Mouse (Mus musculus): ENCODE data around the gene Sgf29. TPM values are rescaled to one million over a fixed set of nuclear protein-coding genes. Genes with fewer than 3 reads are reported as not detected.
A peak's percentile ranks its signal among the peaks of the same experiment; 100 is the strongest.

Gene Sgf29
- polyA plus RNA-seq, 1 experiment from 2014 or later: 64.5 TPM

- Histone ChIP-seq H3K9me3 (replicated peaks) (no peaks in the 10 kb centered on the region), H3K27ac (replicated peaks) (no peak overlapping the region), H3K4me2 (peak overlapping the region; percentile 69), H3K4me1 (peaks cover 69% of the 10 kb centered on the region), H3K27me3 (replicated peaks) (no peaks in the 10 kb centered on the region), H3K9ac (replicated peaks) (0 out of 2 replicates have a peak overlapping the region, but pooled peaks have one; percentile 2), H3K4me3 (replicated peaks) (peak overlapping the region; percentile 10; the same call in 1 of the 2 replicates), H3K36me3 (peaks cover 31% of the 10 kb centered on the region)
- no peak for ATAC-seq (ENCODE audit: low FRiP score)
- WGBS: under 1% methylated on average over 11 of the region's 11 CpGs
These were observed 52.0 kb downstream of the Sgf29 start for GRCm38 (mm10) chr7:126701070-126701469.

- Histone ChIP-seq H3K9ac (replicated peaks) (peak overlapping the region; percentile 2; the same call in 1 of the 2 replicates), H3K4me1 (peaks cover 63% of the 10 kb centered on the region), H3K9me3 (replicated peaks) (no peaks in the 10 kb centered on the region), H3K27ac (replicated peaks) (0 out of 2 replicates have a peak overlapping the region, but pooled peaks have one; percentile 9), H3K4me2 (peak overlapping the region; percentile 69), H3K36me3 (peaks cover 31% of the 10 kb centered on the region), H3K4me3 (replicated peaks) (peak overlapping the region; percentile 10; the same call in 1 of the 2 replicates), H3K27me3 (replicated peaks) (no peaks in the 10 kb centered on the region)
- ATAC-seq (ENCODE audit: low FRiP score): no peak
- WGBS: 59% methylated on average over 24 of the region's 24 CpGs
These were observed 52.6 kb downstream of the Sgf29 start for GRCm38 (mm10) chr7:126701559-126702357.

GRCm38 (mm10) chr7:126702358-126702757 lies 53.2 kb downstream of the Sgf29 start:
- peak overlapping the region; percentile 69 for H3K4me3 ChIP-seq (replicated peaks)
- no peak for ATAC-seq (ENCODE audit: low FRiP score)
- peaks cover 29% of the 10 kb centered on the region for H3K36me3 ChIP-seq
- WGBS: 79% methylated on average over 6 of the region's 6 CpGs
- no peak overlapping the region for H3K9ac ChIP-seq (replicated peaks)
- H3K27ac ChIP-seq (replicated peaks): no peak overlapping the region
- H3K4me2 ChIP-seq: peak overlapping the region; percentile 69
- no peaks in the 10 kb centered on the region for H3K27me3 ChIP-seq (replicated peaks)
- H3K4me1 ChIP-seq: peaks cover 57% of the 10 kb centered on the region
- no peaks in the 10 kb centered on the region for H3K9me3 ChIP-seq (replicated peaks)

- no peak for ATAC-seq (ENCODE audit: low FRiP score)
- Histone ChIP-seq H3K27me3 (replicated peaks) (no peaks in the 10 kb centered on the region), H3K4me1 (peaks cover 51% of the 10 kb centered on the region), H3K36me3 (peaks cover 25% of the 10 kb centered on the region), H3K4me2 (peak overlapping the region; percentile 69), H3K9me3 (replicated peaks) (no peaks in the 10 kb centered on the region), H3K27ac (replicated peaks) (peak overlapping the region; percentile 86), H3K4me3 (replicated peaks) (peak overlapping the region; percentile 69), H3K9ac (replicated peaks) (peak overlapping the region; percentile 94)
- 76% methylated on average over 12 of the region's 12 CpGs for WGBS
These were observed 54.0 kb downstream of the Sgf29 start for GRCm38 (mm10) chr7:126702861-126703756.

GRCm38 (mm10) chr7:126703757-126704077 lies 54.6 kb downstream of the Sgf29 start:
- H3K9me3 ChIP-seq (replicated peaks): no peaks in the 10 kb centered on the region
- H3K27me3 ChIP-seq (replicated peaks): no peaks in the 10 kb centered on the region
- peak overlapping the region; percentile 94 for H3K9ac ChIP-seq (replicated peaks)
- ATAC-seq (ENCODE audit: low FRiP score): peak; percentile 36; the same call in 1 of the 2 replicates
- peaks cover 22% of the 10 kb centered on the region for H3K36me3 ChIP-seq
- 9% methylated on average over 7 of the region's 7 CpGs for WGBS
- H3K27ac ChIP-seq (replicated peaks): peak overlapping the region; percentile 86
- peak overlapping the region; percentile 69 for H3K4me2 ChIP-seq
- peaks cover 51% of the 10 kb centered on the region for H3K4me1 ChIP-seq
- H3K4me3 ChIP-seq (replicated peaks): peak overlapping the region; percentile 69

GRCm38 (mm10) chr7:126704121-126704980 lies 55.2 kb downstream of the Sgf29 start:
- H3K27ac ChIP-seq (replicated peaks): peak overlapping the region; percentile 86
- WGBS: 2% methylated on average over 39 of the region's 39 CpGs
- peak overlapping the region; percentile 69 for H3K4me3 ChIP-seq (replicated peaks)
- ATAC-seq (ENCODE audit: low FRiP score): peak; percentile 89
- H3K27me3 ChIP-seq (replicated peaks): no peaks in the 10 kb centered on the region
- H3K9me3 ChIP-seq (replicated peaks): no peaks in the 10 kb centered on the region
- peak overlapping the region; percentile 94 for H3K9ac ChIP-seq (replicated peaks)
- peaks cover 16% of the 10 kb centered on the region for H3K36me3 ChIP-seq
- peaks cover 51% of the 10 kb centered on the region for H3K4me1 ChIP-seq
- H3K4me2 ChIP-seq: peak overlapping the region; percentile 69

GRCm38 (mm10) chr7:126707442-126708174 lies 58.5 kb downstream of the Sgf29 start, which contains the start of gene Coro1a:
Gene Coro1a, minus strand, starts transcription at chr7:126707787.
- no peaks in the 10 kb centered on the region for H3K27me3 ChIP-seq (replicated peaks)
- 91% methylated on average over 19 of the region's 19 CpGs for WGBS
- no peak for ATAC-seq (ENCODE audit: low FRiP score)

GRCm38 (mm10) chr7:126708175-126708952 lies 59.3 kb downstream of the Sgf29 start:
- Histone ChIP-seq H3K4me2 (no peak overlapping the region), H3K4me3 (replicated peaks) (no peak overlapping the region), H3K9me3 (replicated peaks) (no peaks in the 10 kb centered on the region), H3K36me3 (no peaks in the 10 kb centered on the region), H3K9ac (replicated peaks) (no peak overlapping the region), H3K27ac (replicated peaks) (no peak overlapping the region), H3K27me3 (replicated peaks) (no peaks in the 10 kb centered on the region), H3K4me1 (peaks cover 15% of the 10 kb centered on the region)
- no peak for ATAC-seq (ENCODE audit: low FRiP score)
- 86% methylated on average over 10 of the region's 10 CpGs for WGBS

More at GRCm38 (mm10) chr7:126707442-126708174, 58.5 kb downstream of the Sgf29 start, which contains the start of gene Coro1a:
- Histone ChIP-seq H3K9ac (replicated peaks) (no peak within 1 kb of the TSS), H3K27ac (replicated peaks) (no peak within 1 kb of the TSS), H3K9me3 (replicated peaks) (no peaks in the 10 kb centered on the region), H3K4me1 (peaks cover 22% of the 10 kb centered on the region), H3K4me3 (replicated peaks) (no peak within 1 kb of the TSS), H3K4me2 (no peak within 1 kb of the TSS), H3K36me3 (no peaks in the 10 kb centered on the region)

- H3K4me1 ChIP-seq: 0 out of 2 replicates have a peak, but pooled peaks cover 2% of the 10 kb centered on the region
- no peaks in the 10 kb centered on the region for H3K27me3 ChIP-seq (replicated peaks)
- H3K27ac ChIP-seq (replicated peaks): no peak overlapping the region
- no peak for ATAC-seq (ENCODE audit: low FRiP score)
- H3K9me3 ChIP-seq (replicated peaks): no peaks in the 10 kb centered on the region
- H3K4me2 ChIP-seq: no peak overlapping the region
- H3K36me3 ChIP-seq: no peaks in the 10 kb centered on the region
- no peak overlapping the region for H3K9ac ChIP-seq (replicated peaks)
- 81% methylated on average over 4 of the region's 4 CpGs for WGBS
- H3K4me3 ChIP-seq (replicated peaks): no peak overlapping the region
These were observed 61.2 kb downstream of the Sgf29 start for GRCm38 (mm10) chr7:126710266-126710665.

- no peaks in the 10 kb centered on the region for H3K27me3 ChIP-seq (replicated peaks)
- H3K4me2 ChIP-seq: no peak overlapping the region
- no peaks in the 10 kb centered on the region for H3K4me1 ChIP-seq
- no peak overlapping the region for H3K27ac ChIP-seq (replicated peaks)
- H3K36me3 ChIP-seq: no peaks in the 10 kb centered on the region
- 74% methylated on average over 3 of the region's 3 CpGs for WGBS
- no peaks in the 10 kb centered on the region for H3K9me3 ChIP-seq (replicated peaks)
- H3K4me3 ChIP-seq (replicated peaks): no peak overlapping the region
- ATAC-seq (ENCODE audit: low FRiP score): no peak
- H3K9ac ChIP-seq (replicated peaks): no peak overlapping the region
These were observed 62.8 kb downstream of the Sgf29 start for GRCm38 (mm10) chr7:126711910-126712309.

Measured in neural tube, embryonic 15.5 days (tissue).